Mouse (Mus musculus): ENCODE measurements around the gene Nxpe3. TPM values are rescaled to one million over a fixed set of nuclear protein-coding genes. Genes with fewer than 3 reads are reported as not detected.

Nxpe3 gene
- total RNA-seq, 2 experiments from 2014 or later: 9.3 to 10.2 TPM

DNA sequence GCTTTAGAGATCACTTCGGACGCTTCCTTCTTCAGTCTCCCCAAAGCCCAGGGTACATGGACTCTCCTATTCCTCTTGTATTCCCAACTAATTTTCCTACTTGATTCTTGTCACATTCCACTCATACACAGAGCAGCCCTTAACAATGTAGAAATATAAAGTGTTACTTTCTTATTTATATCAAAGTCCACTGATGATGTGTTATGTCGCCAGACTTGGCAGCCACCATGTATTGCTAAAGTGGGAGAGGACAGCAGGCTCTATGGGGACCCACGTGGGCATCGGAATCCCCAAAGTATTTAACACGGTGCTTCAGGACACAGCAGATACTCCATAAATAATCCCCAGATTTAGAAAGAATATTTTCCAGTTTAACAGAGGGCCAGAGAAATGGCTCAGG is 80.4 kb downstream of the Nxpe3 start:
- no peak for DNase-seq (ENCODE audit: low spot score in 2 of 2)

- DNase-seq (ENCODE audit: low spot score in 2 of 2): peak in 1 of 2 experiments; percentile 29
These were observed 81.2 kb downstream of the Nxpe3 start for GRCm38 (mm10) chr16:55813916-55814315.

DNA sequence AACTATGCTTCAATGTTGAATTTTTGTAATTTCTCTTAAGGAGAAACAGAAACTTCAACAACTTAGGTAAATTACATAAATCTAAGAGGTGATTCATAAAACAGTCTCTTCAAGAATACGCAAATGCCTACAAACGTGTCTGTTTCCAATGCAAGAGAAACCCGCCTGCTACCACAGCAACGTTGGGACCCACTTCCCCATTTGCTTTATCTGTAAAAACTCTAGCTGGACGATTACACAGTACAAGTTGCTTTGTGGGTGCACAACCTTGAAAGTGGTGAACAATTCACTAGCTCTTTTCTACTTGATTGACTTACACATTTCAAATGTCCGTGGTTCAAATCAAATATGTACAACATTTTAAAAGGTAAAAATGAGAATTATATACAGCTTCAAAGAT is 83.3 kb downstream of the Nxpe3 start:
- no peak for DNase-seq (ENCODE audit: low spot score in 2 of 2)

GRCm38 (mm10) chr16:55809779-55810514 is 85.1 kb downstream of the Nxpe3 start:
- no peak for DNase-seq (ENCODE audit: low spot score in 2 of 2)

- DNase-seq (ENCODE audit: low spot score in 2 of 2): no peak
These were observed 85.7 kb downstream of the Nxpe3 start for GRCm38 (mm10) chr16:55809345-55809744.

DNA sequence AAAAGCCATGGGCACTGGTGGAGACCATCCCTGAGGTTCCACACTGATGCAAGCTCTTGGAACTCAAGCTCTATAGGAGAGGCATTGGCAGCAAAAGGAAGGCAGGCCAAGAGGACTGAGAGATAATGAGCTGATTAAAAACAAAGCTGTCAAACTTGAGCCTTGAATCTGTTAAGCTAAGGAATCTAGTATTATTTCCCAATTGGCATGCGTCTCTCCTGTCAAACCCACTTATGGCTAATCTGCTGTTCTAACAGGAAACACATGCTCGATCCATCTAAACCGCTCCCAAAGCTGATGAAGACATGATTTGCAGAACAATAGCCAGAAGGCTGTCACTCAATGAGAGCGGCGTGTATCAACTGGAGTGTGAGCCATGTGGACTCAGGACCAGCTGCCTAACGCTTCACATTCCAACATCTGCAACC is 87.6 kb downstream of the Nxpe3 start:
- peak; percentile 33 to 67 for DNase-seq (ENCODE audit: low spot score in 2 of 2)

DNA sequence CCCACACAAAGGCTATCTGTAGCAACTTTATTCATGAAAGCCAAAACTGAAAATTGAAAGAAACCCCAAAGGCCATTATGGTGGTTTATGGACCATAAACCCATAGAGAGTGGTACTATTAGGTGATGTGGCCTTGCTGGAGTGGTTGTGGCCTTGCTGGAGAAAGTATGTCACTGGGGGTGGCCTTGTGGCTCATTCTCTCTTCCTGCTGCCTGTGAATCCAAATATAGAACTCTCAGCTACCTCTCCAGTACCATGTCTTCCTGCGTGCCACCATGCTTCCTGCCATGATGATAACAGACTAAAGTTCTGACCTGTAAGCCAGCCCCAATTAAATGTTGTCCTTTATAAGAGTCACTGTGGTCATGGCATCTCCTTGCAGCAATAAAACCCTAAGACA is 90.3 kb downstream of the Nxpe3 start:
- no peak for DNase-seq (ENCODE audit: low spot score in 2 of 2)

- no peak for DNase-seq (ENCODE audit: low spot score in 2 of 2)
These were observed 93.5 kb downstream of the Nxpe3 start for GRCm38 (mm10) chr16:55801629-55802028.

DNA sequence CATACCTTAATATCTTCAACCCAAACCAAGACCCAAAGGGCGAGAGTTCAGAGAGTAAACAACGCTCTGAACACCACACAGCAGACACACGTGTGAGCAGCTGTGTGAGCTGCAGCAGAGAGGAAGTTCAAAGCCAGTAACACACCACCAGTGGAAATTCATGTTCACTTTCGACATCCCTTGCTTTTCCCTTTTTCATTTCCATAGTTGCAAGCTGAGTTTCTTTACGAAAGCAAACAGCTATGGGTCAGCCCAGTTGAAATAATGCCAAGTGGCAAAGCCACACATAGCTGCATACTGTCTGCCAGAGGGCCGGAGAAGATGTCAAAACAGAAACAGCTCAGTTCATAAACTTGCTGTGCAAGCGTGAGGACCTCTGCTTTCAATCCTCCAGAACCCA is 96.2 kb downstream of the Nxpe3 start:
- no peak for DNase-seq (ENCODE audit: low spot score in 2 of 2)

- DNase-seq (ENCODE audit: low spot score in 2 of 2): no peak
These were observed 104.8 kb downstream of the Nxpe3 start for GRCm38 (mm10) chr16:55790326-55790725.

Other genes with a start within 250 kb of the Nxpe3 start
- gene Nfkbiz, start 56.4 kb downstream of the Nxpe3 start, total RNA-seq (2021): 1 to 10 TPM; 4.9 to 5.1 TPM
- 10 to 100 TPM; 11.5 to 14.1 TPM for gene Cep97, start 39.6 kb upstream of the Nxpe3 start, total RNA-seq (2021)
- 100 to 1,000 TPM; 389 to 404 TPM for gene Rpl24, start 71.0 kb upstream of the Nxpe3 start, total RNA-seq (2021)
- 10 to 100 TPM; 37.4 to 37.9 TPM for gene Zbtb11, start 78.6 kb upstream of the Nxpe3 start, total RNA-seq (2021)
- 100 to 1,000 TPM; 129 to 135 TPM for gene Pcnp, start 134.5 kb upstream of the Nxpe3 start, total RNA-seq (2021)
- gene Trmt10c, start 142.5 kb upstream of the Nxpe3 start, total RNA-seq (2021): 10 to 100 TPM in 1 of 2 experiments, 1 to 10 TPM in 1; 8.1 to 10.2 TPM
- 10 to 100 TPM; 45.1 to 48.2 TPM for gene Senp7, start 153.1 kb upstream of the Nxpe3 start, total RNA-seq (2021)